Mouse (Mus musculus): ENCODE measurements at regions not wholly inside any gene's neighbourhood (a gene's known extent, or its start where the extent isn't known, plus 50 kb on each side); places are given as distances from the start of the nearest gene placed in this dataset.
"Not testable (repeated sequence)": the region's sequence is repeated elsewhere in the genome, so short reads cannot be mapped to it uniquely, and the experiment has no call there.

GRCm38 (mm10) chr2:168399088-168399709 is 117.7 kb upstream of the Kcng1 start:
- no peak for DNase-seq (ENCODE audit: low read depth in 1 of 2, low spot score in 2 of 2)
- Histone ChIP-seq H3K4me3 (ENCODE audit: extremely low read depth, insufficient read depth, insufficient read length) (no peak overlapping the region), H3K4me1 (ENCODE audit: control insufficient read depth, insufficient read depth, insufficient read length) (no peaks in the 10 kb centered on the region), H3K36me3 (ENCODE audit: control insufficient read depth, insufficient read depth, low read length) (no peaks in the 10 kb centered on the region), H3K27me3 (ENCODE audit: control insufficient read depth, insufficient read depth, low read length) (no peaks in the 10 kb centered on the region), H3K27ac (ENCODE audit: insufficient read depth, low read length) (no peak overlapping the region)
- 90% methylated on average over 14 of the region's 14 CpGs for WGBS
- no peak for TF ChIP-seq POLR2A (IDR thresholded peaks at IDR 0.05; ENCODE audit: low read depth, low read length)
- TF ChIP-seq CTCF (IDR thresholded peaks at IDR 0.05; ENCODE audit: extremely low read depth, insufficient read depth, insufficient read length, insufficient replicate concordance) = no peak

- H3K27ac ChIP-seq (ENCODE audit: insufficient read depth, low read length) = no peak overlapping the region
- TF ChIP-seq POLR2A (IDR thresholded peaks at IDR 0.05; ENCODE audit: low read depth, low read length) (no peak), CTCF (IDR thresholded peaks at IDR 0.05; ENCODE audit: extremely low read depth, insufficient read depth, insufficient read length, insufficient replicate concordance) (no peak)
- no peaks in the 10 kb centered on the region for H3K4me1 ChIP-seq (ENCODE audit: control insufficient read depth, insufficient read depth, insufficient read length)
- 16% methylated on average over 3 of the region's 3 CpGs for WGBS
- H3K36me3 ChIP-seq (ENCODE audit: control insufficient read depth, insufficient read depth, low read length) = no peaks in the 10 kb centered on the region
- no peaks in the 10 kb centered on the region for H3K27me3 ChIP-seq (ENCODE audit: control insufficient read depth, insufficient read depth, low read length)
- no peak for DNase-seq (ENCODE audit: low read depth in 1 of 2, low spot score in 2 of 2)
- no peak overlapping the region for H3K4me3 ChIP-seq (ENCODE audit: extremely low read depth, insufficient read depth, insufficient read length)
Measured at GRCm38 (mm10) chr2:168396316-168396715, 114.8 kb upstream of the Kcng1 start.

- no peaks in the 10 kb centered on the region for H3K27me3 ChIP-seq (ENCODE audit: control insufficient read depth, insufficient read depth, low read length)
- H3K4me1 ChIP-seq (ENCODE audit: control insufficient read depth, insufficient read depth, insufficient read length) = no peaks in the 10 kb centered on the region
- H3K27ac ChIP-seq (ENCODE audit: insufficient read depth, low read length) = no peak overlapping the region
- no peak for DNase-seq (ENCODE audit: low read depth in 1 of 2, low spot score in 2 of 2)
- H3K36me3 ChIP-seq (ENCODE audit: control insufficient read depth, insufficient read depth, low read length) = no peaks in the 10 kb centered on the region
- H3K4me3 ChIP-seq (ENCODE audit: extremely low read depth, insufficient read depth, insufficient read length) = no peak overlapping the region
- no peak for TF ChIP-seq CTCF (IDR thresholded peaks at IDR 0.05; ENCODE audit: extremely low read depth, insufficient read depth, insufficient read length, insufficient replicate concordance)
- TF ChIP-seq POLR2A (IDR thresholded peaks at IDR 0.05; ENCODE audit: low read depth, low read length) = no peak
- WGBS = 95% methylated on average over 18 of the region's 18 CpGs
Measured at GRCm38 (mm10) chr2:168393341-168393740, 111.8 kb upstream of the Kcng1 start.

- H3K4me3 ChIP-seq (ENCODE audit: extremely low read depth, insufficient read depth, insufficient read length); DNase-seq (ENCODE audit: low read depth in 1 of 2, low spot score in 2 of 2); H3K4me1 ChIP-seq (ENCODE audit: control insufficient read depth, insufficient read depth, insufficient read length); H3K27ac ChIP-seq (ENCODE audit: insufficient read depth, low read length); H3K36me3 ChIP-seq (ENCODE audit: control insufficient read depth, insufficient read depth, low read length); H3K27me3 ChIP-seq (ENCODE audit: control insufficient read depth, insufficient read depth, low read length): not testable (repeated sequence)
- WGBS = 91% methylated on average over 3 of the region's 3 CpGs
Measured at GRCm38 (mm10) chr2:168392171-168392570, 110.6 kb upstream of the Kcng1 start.

- no peak overlapping the region for H3K27ac ChIP-seq (ENCODE audit: insufficient read depth, low read length)
- no peaks in the 10 kb centered on the region for H3K27me3 ChIP-seq (ENCODE audit: control insufficient read depth, insufficient read depth, low read length)
- WGBS = 42% methylated on average over 5 of the region's 5 CpGs
- no peak overlapping the region for H3K4me3 ChIP-seq (ENCODE audit: extremely low read depth, insufficient read depth, insufficient read length)
- no peak for DNase-seq (ENCODE audit: low read depth in 1 of 2, low spot score in 2 of 2)
- TF ChIP-seq CTCF (IDR thresholded peaks at IDR 0.05; ENCODE audit: extremely low read depth, insufficient read depth, insufficient read length, insufficient replicate concordance) (no peak), POLR2A (IDR thresholded peaks at IDR 0.05; ENCODE audit: low read depth, low read length) (no peak)
- H3K4me1 ChIP-seq (ENCODE audit: control insufficient read depth, insufficient read depth, insufficient read length) = no peaks in the 10 kb centered on the region
- H3K36me3 ChIP-seq (ENCODE audit: control insufficient read depth, insufficient read depth, low read length) = no peaks in the 10 kb centered on the region
Measured at GRCm38 (mm10) chr2:168380606-168381005, 99.1 kb upstream of the Kcng1 start.

GRCm38 (mm10) chr2:168372356-168372755 is 90.8 kb upstream of the Kcng1 start:
- Histone ChIP-seq H3K27me3 (ENCODE audit: control insufficient read depth, insufficient read depth, low read length) (no peaks in the 10 kb centered on the region; the same call in 1 of the 2 replicates), H3K4me3 (ENCODE audit: extremely low read depth, insufficient read depth, insufficient read length) (no peak overlapping the region), H3K27ac (ENCODE audit: insufficient read depth, low read length) (no peak overlapping the region), H3K4me1 (ENCODE audit: control insufficient read depth, insufficient read depth, insufficient read length) (no peaks in the 10 kb centered on the region), H3K36me3 (ENCODE audit: control insufficient read depth, insufficient read depth, low read length) (no peaks in the 10 kb centered on the region)
- TF ChIP-seq CTCF (IDR thresholded peaks at IDR 0.05; ENCODE audit: extremely low read depth, insufficient read depth, insufficient read length, insufficient replicate concordance) (no peak), POLR2A (IDR thresholded peaks at IDR 0.05; ENCODE audit: low read depth, low read length) (no peak)
- no peak for DNase-seq (ENCODE audit: low read depth in 1 of 2, low spot score in 2 of 2)
- WGBS = 91% methylated on average over 5 of the region's 5 CpGs

GRCm38 (mm10) chr2:168371245-168371644 is 89.7 kb upstream of the Kcng1 start:
- Histone ChIP-seq H3K27me3 (ENCODE audit: control insufficient read depth, insufficient read depth, low read length) (no peaks in the 10 kb centered on the region; the same call in 1 of the 2 replicates), H3K36me3 (ENCODE audit: control insufficient read depth, insufficient read depth, low read length) (no peaks in the 10 kb centered on the region), H3K4me3 (ENCODE audit: extremely low read depth, insufficient read depth, insufficient read length) (no peak overlapping the region), H3K4me1 (ENCODE audit: control insufficient read depth, insufficient read depth, insufficient read length) (no peaks in the 10 kb centered on the region), H3K27ac (ENCODE audit: insufficient read depth, low read length) (no peak overlapping the region)
- DNase-seq (ENCODE audit: low read depth in 1 of 2, low spot score in 2 of 2) = no peak
- 52% methylated on average over 3 of the region's 3 CpGs for WGBS
- TF ChIP-seq POLR2A (IDR thresholded peaks at IDR 0.05; ENCODE audit: low read depth, low read length) (no peak), CTCF (IDR thresholded peaks at IDR 0.05; ENCODE audit: extremely low read depth, insufficient read depth, insufficient read length, insufficient replicate concordance) (no peak)
